Mouse (Mus musculus) spleen, adult 2 months (tissue): ENCODE measurements around the gene 1810010H24Rik.

Source experiments
- CTCF ChIP-seq: fragments of 200-500 bp; IDR thresholded peaks from 2 replicates; pipeline ENCODE4 v1.5.1; 2011; ENCODE audit warnings: mild to moderate bottlenecking, inconsistent platforms; ENCODE audit not compliant: insufficient read depth, insufficient read length, insufficient replicate concordance; ENCODE audit errors: extremely low read depth
- POLR2A ChIP-seq: fragments of 200-500 bp; IDR thresholded peaks from 2 replicates; pipeline ENCODE4 v1.6.1; 2011; ENCODE audit warnings: low read depth, low read length, inconsistent platforms

- no peak for TF ChIP-seq CTCF
- peak; percentile 6; the same call in 1 of the 2 replicates for TF ChIP-seq POLR2A
Observed at GRCm38 (mm10) chr11:107027431-107028274, 2.2 kb downstream of the 1810010H24Rik start.
